Mouse (Mus musculus) heart, adult 9 months (tissue): ENCODE measurements at regions not wholly inside any gene's neighbourhood (a gene's known extent, or its start where the extent isn't known, plus 50 kb on each side); places are given as distances from the start of the nearest gene placed in this dataset.

ENCODE experiments used
- DNase-seq, 2 experiments: peaks; one replicate each; pipeline ENCODE4 v3.0.0; 2022; ENCODE audit warnings: low spot score in 2 of 2

DNA sequence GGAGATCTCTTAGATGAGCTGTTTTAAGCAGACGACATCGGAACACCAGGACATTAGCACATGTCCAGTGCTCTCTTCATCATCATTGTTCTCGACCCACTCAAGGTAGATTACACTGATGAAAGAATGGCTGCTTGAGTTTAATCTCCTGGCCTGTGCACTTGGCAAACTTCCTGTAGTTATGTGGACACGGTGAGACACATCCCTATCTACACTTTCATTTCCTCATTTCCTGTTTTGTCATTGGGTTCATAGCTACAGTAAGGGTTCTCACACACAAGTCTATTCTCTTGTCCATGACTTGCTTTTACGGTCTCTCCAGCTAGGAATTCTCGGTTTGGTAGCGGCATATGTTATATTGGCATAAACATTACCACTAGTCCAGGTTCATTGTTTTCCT, 190.5 kb downstream of the Pdgfra start:
- no peak for DNase-seq

DNA sequence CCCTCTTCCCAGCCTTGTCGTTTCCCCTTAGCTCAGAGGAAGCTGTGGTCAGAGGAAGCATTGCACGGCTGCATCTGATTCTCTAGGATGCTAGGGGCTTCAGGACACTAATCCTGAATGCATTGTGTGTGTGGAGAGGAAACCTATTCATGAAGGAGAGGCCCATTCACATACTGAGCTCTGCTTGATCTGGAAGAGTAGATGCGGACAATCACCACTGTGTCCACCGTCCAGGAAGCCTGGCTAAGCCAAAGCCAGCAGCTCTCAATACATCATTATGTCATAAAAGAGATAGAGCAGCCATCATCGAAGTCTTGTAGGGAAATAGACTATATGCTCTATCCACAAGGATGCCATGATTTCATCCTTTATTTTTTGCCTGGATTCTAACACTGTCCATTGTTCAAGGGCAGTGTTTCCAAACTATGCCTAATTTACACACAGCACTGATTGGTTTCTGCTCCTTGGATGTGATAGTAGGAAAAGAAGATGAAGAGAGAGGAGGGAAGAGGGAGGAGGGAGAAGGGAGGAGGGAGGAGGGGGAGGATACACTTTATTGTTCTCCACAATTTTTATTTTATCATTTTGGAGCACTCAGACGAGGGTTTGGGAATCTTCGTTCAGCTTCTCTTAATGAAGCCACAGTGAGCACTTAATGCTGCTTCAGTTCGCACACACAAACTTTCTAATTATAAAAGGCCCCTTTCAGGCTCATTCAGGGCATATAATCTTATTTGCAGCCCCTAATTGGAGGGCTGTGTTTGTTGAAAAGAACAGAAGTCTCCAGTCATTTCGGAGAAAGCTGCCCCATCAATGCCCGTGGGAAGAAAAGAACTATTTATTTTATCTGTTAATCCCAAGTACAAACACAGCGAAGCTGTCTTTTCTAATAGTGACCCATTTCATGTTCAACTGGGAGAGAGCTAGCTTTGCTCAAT, 195.0 kb downstream of the Pdgfra start:
- DNase-seq = no peak

DNA sequence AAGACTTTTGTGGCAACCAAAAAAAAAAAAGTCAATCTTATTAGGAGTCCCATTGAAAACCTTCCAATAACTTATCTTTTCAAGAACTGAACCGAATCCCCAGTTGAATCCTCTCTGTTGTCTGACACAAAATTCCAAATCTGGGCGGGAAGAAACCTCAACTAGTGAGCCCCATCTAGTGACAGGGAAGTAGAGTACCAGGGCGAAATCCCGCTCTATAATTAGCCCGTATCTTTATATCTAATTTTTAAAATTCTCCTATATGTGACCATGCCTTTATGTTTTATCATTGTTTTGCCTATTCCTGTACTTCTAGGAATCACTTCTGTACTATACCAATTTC, 195.7 kb downstream of the Pdgfra start:
- no peak for DNase-seq

DNA sequence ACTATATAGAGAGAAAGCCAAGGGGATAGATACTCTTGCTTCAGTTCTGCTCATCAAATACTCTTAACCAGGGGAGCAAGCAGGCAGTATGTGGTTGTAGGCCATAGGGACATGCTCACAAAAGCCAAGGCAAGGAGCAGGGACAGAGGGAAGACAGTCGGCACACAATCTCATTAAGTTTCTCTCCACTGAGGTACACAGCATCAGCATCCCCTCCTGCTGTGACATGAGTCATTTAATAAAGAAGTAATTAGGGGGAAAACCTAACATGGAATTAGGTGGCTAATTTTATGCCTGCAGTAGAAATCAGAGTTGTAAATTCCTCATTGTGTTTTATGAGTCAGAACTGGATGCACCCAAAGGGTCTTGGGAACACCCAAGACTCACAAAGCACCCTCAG, 203.2 kb downstream of the Pdgfra start:
- DNase-seq = no peak

DNA sequence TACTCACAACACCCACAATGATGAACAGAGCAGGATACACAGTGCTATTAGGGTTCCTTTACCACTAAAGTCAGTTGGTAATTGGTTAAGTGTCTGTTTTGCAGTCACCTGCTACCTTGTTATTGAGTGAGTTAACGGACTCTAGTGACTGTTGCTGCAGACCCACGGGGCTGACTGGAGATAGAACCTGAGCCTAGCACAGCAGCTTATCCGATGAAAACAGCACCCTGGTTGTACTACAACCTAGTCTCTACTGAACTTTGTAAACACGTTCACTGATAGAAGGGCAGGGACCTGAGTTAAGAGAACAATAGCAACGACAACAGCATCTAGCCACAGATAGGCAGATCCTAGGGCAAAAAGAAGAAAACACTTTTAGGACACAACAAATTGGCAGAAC, 206.8 kb downstream of the Pdgfra start:
- DNase-seq = no peak

DNA sequence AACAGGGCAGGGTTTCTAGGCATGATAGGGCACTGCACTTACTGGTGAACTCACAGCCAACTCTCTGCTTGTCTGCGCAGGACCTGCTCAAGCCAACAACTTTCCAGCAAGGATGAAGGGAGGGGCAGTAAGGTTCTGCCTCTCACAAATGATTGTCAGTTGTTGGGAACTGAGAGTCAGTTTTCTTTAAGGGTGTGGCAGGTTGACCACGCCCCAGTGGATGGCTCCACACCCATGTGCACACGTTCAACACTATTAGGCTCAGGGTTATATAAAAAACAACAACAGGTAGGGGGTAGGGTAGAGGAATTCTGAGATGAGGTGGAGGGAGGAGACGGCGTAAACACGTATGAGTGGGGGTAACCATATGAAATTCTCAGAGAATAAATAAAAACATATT, 210.9 kb upstream of the Kit start:
- DNase-seq = no peak

DNA sequence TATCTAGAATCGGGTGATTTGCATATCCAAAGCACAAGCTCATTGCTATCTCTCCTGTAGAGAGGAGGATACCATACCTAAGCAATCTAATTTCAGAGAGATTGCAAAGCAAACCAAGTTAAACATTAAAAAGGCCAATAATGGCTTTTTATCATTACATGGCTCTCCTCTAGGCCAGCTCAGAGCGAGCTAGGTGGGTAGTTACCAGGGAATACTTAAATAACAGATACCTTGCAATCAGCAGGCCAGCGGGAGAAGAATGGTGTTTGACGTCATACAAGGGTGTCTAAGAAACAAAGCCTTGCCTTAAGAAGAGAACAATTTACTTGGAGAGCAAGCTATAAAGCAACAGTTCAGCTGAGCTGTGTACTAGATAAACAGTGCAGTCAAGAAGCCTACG, 207.4 kb upstream of the Kit start:
- DNase-seq = no peak

DNA sequence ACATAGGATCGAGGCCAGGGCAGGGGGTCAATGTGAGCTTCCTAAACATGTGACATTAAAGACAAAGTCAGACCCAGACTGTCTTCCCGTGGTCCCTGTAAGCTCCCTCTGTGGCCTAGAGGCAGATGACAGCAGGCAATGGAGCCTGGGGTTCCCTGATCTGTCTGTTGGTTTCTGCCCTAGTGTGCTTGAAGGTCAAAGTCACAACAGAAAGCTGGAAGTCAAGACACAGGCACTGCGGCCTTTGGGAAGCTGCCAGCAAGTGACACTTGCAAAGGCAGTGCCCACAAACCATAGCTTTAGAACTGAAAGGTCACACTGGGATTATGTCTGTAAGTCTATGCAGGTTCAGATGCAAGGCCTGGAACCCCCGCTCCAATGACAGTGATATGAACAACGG, 206.0 kb upstream of the Kit start:
- no peak for DNase-seq

DNA sequence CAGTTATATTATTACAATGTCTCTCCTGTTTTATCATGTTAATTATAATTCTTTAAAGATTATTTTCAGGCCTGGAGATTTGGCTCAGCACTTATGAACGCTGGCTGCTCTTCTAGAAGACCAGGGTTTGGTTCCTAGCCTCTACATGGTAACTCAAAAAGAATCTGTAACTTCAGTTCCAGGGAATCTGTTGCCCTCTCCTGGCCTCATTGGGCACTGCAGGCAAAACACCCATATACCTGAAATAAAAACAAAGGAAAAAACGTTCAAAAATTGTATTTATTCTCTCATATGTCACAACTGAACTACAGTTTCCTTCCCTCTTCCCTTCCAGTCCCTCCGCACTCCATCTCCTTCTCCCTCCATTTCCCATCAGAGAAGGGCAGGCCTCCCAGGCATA, 201.9 kb upstream of the Kit start:
- DNase-seq = no peak

DNA sequence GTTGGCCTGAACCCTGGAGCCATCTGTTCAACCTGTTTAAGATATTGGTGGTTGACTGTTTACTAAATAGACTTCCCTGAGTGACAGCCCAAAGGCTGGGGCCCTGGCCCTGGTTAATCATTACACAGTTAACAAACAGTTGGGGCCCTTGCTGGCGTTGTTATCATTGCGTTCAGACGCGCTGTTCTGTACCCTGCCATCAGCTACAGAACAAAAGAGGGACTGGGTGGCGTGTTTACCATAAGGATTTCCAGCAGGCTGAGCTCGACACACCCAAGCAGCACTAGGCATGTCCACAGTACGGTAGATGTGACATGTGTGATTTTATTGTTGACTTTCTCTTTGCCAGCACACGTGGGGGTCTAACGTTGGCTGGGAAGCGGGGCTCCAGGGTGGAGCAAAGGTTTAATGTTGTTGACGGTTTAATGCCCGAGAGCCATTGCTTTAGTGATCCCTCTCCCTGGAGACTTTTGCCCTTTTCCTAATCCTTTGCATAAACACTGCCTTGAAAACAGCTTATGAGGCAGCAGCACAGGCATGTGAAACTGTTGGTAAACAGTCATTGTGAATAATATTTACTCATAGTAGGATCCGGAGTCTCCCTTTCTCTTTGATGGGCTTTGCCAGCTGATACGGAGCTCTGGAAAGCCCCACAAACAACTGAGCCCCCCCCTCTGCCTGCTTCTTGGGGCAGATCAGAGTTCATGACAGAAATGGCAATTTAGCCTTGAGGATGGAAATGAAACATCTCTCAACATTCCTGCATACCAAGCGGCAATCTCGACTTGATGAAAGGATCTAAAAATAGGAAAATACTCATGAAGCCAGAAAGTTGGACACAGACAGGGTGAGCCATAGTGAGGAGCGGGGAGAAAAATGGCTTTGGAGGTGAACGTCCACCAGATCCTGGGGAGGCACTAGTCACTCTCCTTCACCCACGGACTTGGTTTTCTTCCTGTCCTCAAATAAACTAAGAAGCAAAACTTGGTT, 197.1 kb upstream of the Kit start:
- DNase-seq = no peak

DNA sequence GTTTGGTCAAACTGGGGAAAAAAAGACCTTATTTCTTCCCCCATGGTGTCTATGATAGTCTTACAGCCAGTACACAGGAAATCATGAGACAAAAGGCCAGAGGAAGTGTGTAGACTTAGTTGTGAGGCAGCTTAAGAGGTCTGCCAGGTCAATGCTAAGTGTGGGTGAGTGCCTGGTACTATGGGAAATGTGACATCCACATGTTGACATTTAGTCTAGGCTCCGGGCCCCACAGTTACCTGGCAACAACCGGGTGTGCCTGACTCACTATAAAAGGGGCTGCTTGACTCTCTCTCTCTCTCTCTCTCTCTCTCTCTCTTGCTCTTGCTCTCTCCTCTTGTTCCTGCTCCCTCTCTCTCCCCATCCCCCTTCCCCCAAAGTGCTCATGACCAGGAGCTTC, 196.1 kb upstream of the Kit start:
- no peak for DNase-seq

DNA sequence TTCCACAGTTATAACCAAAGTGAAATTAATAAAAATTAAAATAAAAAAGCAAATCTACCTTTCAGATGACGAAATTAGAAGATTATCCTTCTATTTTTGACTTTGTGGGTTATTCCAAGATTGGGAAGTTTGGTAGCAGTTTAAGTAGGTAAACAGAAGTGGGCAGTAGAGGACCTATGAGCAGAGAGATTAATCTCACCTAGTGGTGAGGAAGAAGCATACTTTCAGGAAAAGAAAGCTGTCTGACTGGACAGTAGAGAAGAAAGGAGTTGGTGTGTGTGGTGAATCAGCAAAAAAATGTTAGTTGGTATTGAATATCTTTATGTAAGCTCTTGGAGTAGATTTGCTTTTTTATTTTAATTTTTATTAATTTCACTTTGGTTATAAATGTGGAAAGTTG, 194.4 kb upstream of the Kit start:
- no peak for DNase-seq

DNA sequence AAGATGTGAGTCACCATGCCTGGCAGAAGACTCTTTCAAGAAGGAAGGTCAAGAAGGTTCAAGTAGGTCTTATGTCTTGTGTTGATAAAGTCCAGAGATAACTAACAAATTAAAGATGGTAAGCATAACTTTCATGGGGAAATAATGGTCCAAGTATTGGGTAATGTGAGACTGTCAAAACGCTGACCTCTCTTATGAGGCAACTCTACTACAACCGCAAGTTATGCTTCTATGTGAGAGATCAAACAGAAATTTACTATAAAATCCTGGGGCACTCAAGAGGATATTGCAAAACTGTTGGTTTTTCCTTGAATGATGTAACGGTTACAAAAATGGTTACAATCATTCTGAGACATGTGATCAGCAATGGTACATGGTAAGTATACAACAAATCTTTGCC, 192.6 kb upstream of the Kit start:
- no peak for DNase-seq

DNA sequence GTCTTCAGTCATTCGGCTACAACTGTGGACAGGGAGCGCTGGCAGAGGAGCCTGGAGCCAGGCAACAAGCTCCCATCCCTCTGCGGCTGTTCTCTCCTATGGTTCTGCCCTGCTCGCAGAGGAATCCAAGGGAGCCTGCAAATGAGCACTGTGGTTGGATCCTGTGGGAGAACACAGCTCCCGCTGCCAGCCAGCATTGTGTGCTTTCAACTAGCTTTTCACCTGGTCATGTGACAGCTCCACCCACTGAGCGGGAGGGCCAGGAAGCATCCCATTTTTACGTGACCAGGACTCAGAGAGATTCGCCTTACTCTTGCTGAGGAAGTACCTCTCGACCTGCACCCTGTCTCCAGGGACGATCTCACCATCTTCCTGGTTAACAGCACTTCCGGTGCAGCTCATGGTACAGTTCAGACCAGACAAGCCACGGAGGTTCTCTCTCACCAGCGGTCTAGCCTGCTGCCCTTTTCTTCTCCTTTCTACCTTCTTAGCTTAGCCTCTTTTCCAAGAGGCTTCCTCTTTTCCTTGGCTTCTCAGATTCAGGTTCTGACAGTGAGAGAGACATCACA, 186.7 kb upstream of the Kit start:
- no peak for DNase-seq

DNA sequence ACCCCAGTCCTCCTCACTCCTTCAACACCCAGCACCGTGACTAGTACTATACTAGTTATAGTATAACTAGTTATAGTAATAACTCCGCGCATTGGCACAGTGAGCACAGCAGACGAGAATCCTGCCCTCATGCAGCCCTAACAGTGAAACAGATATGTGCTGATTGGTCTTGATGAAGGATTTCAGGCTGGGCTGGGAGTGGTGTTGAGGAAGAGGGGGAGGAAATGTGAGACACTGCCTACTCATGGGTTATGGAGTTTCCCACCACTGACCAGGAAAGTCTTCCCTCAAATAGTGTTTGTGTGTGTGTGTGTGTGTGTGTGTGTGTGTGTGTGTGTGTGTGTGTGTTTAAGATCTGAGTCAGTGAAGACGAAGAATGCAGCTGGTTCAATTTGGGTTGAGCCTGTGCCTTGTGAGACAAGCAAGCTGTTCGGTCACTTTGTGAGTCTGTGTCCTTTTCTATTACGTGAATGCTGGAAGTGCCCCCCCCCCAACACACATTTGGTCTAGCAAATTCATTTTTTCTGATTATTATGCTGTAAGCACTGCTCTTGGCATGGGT, 185.9 kb upstream of the Kit start:
- DNase-seq = no peak

DNA sequence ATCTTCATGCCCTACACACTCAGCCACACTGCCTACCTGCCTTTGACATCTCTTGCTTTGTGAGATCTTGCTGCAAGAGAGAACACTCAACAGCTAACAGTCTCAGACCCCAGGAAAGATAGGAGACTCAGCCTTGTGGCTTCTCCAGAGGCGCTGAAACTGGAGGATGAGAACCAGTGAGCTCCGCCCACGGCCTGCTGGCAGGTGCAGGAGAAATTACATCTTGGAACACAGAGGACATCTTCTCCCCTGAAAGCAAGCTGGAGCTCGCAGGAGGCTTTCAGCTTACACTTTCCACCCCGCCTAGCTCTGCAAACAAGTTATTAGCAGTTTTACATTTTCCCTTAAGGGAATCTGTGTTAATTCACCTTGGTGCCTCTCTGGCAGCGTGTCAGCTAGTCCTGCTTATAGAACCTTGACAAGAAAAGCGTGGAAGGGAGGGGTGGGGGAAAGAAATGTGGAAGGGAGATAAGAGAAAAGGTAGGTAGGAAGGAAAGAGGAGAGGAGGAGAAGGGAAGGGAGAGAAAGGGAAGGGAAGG, 185.2 kb upstream of the Kit start:
- no peak for DNase-seq

DNA sequence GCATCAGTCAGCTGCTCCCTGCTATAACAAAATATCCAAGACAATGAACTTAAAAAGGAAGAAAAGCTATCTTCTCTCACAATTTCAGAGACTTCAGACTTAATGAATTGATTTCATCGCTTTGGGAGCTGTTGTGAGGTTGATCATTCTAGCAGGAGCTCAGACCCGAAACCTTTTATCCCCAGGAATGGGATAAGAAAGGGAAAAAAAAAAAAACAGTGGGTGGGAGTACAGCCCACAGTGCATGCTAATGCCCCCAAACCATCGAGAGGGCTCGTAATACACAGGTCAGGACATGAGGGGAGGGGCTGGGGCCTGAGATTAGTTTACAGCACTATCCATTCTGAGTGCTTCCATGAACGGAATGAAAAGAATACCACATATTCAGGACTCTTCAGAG, 175.9 kb upstream of the Kit start:
- no peak for DNase-seq

DNA sequence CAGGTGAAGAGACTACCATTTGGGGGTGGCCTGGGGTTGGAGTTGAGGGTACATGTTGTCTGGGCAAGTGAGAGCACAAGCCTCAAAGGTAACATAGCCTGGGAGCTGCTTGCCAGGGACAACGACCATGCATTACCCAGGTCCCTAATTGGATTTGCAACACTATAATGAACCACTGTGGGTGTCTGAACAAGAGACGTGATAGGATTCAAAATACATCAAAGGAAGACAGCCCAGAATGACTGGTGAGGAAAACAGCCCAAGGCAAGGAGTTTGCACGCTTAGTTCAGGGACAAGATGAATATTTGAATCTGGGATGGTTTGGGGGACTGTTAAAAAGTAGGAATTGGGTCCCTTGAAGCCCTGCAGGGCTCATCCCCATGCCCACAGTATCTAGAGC, 173.0 kb upstream of the Kit start:
- DNase-seq = no peak

DNA sequence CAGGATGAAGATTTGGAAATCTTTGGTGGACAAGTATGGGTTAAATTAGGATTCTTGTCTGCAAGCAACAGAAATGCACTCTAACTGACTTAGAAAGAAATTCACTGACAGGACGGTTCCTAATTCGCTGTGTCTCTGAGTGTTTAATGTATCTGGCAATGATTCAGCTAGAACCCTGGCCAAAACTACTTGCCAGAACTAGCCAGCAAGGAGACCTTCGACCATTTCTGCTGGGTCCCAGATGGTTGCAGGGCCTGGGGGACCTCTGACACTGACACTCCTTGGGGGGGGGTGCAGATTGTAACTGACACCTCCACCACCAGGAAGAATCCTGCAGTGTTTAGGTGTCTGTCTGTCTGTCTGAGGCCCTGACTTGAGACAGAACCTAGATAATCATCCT, 172.1 kb upstream of the Kit start:
- no peak for DNase-seq

DNA sequence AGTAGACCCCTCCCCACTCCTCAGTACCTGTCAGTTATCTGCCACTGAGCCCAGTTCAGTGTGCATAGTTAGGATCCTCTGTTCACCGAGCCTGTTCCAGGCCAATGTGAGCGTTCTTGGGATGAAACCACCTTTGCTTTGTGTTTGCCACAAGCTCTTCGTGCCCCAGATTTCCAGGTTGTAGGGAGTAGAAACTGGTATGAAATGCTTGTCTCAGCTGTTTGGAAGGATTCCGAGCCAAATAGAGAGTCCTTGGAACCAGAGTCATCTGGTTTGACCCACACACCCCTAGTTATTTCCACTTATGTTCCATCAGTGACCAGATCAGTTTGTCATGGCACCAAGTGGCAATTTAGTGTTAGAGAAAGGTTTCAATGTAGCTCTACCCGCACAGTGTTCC, 171.2 kb upstream of the Kit start:
- DNase-seq = no peak

DNA sequence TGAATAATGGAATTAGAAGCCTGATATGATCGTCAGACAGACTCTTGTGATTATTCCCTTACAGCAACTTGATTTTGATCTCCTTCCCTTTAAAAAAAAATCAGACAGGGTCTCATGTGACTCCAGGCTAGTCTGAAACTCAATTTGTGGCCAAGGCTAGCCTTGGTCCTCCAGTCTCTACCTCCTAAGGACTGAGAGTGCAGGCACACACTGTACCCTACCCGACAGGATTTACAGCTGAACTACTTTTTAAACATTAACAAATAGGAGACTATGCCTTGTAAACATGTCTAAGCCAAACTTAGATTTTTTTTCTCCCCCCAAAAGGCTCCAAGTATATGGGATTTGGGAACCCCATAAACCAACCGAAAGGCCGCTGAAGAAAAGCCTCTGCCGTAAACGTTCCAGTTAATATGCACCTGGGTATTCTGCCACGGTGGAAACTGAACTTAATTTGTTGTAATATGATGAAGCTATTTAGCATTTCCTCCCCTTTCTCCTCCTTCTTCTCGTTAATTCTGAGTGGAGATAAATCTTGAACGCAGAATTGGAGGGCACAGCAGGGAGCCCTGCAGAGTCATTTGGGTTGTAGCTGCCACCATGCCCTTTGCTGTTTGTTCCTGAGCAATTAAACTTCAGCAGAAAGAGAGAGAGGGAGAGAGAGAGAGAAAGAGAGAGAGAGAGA, 170.0 kb upstream of the Kit start:
- DNase-seq = no peak
